1 mouse cellular context compared by ENCODE assay signal in genomic region chr6:115906455-115906854, GRCm38 (mm10).
TF ChIP-seq lines count a peak whose summit lies in the region.

No protein-coding gene starts in this region.

TF ChIP-seq in CH12.LX, 34 proteins besides CTCF, POLR2A, EP300 and RAD21:
- no peak for TF ChIP-seq CHD1 (IDR thresholded peaks at IDR 0.05; ENCODE audit: low read depth, low read length)
- no peak for TF ChIP-seq MEF2A (IDR thresholded peaks at IDR 0.05; ENCODE audit: borderline replicate concordance, low read depth, low read length)
- TF ChIP-seq ELF1 (IDR thresholded peaks at IDR 0.05; ENCODE audit: low read depth, low read length) = no peak
- no peak for TF ChIP-seq SMC3 (IDR thresholded peaks at IDR 0.05; ENCODE audit: low read depth, low read length)
- TF ChIP-seq BHLHE40 (IDR thresholded peaks at IDR 0.05; ENCODE audit: low read depth, low read length) = 0 out of 2 replicates have a peak, but pooled peaks have one; percentile 13
- no peak for TF ChIP-seq HCFC1 (IDR thresholded peaks at IDR 0.05; ENCODE audit: low read depth, low read length)
- TF ChIP-seq MAFK (IDR thresholded peaks at IDR 0.05; ENCODE audit: insufficient replicate concordance, low read length) = peak; percentile 54; the same call in 1 of the 2 replicates
- no peak for TF ChIP-seq ZC3H11A (IDR thresholded peaks at IDR 0.05; ENCODE audit: low read depth, low read length)
- TF ChIP-seq USF1 (IDR thresholded peaks at IDR 0.05; ENCODE audit: low read depth, low read length) = no peak
- TF ChIP-seq MAZ (IDR thresholded peaks at IDR 0.05; ENCODE audit: low read depth, low read length) = no peak
- TF ChIP-seq MYC (IDR thresholded peaks at IDR 0.05; ENCODE audit: low read depth, low read length) = 0 out of 2 replicates have a peak, but pooled peaks have one; percentile 37
- TF ChIP-seq MXI1 (IDR thresholded peaks at IDR 0.05; ENCODE audit: low read depth, low read length) = no peak
- no peak for TF ChIP-seq CHD2 (IDR thresholded peaks at IDR 0.05; ENCODE audit: low read length)
- no peak for TF ChIP-seq NELFE (IDR thresholded peaks at IDR 0.05; ENCODE audit: low read depth, low read length)
- no peak for TF ChIP-seq NRF1 (IDR thresholded peaks at IDR 0.05; ENCODE audit: low read depth, low read length)
- no peak for TF ChIP-seq TBP (conservative IDR thresholded peaks at IDR 0.05; ENCODE audit: low read depth, low read length)
- TF ChIP-seq PAX5 (IDR thresholded peaks at IDR 0.05; ENCODE audit: low read length) = no peak
- no peak for TF ChIP-seq ZKSCAN1 (IDR thresholded peaks at IDR 0.05; ENCODE audit: borderline replicate concordance, low read depth, low read length)
- TF ChIP-seq RCOR1 (conservative IDR thresholded peaks at IDR 0.05; ENCODE audit: low read depth, low read length) = no peak
- no peak for TF ChIP-seq ZNF384 (IDR thresholded peaks at IDR 0.05; ENCODE audit: low read depth, low read length)
- no peak for TF ChIP-seq E2F4 (IDR thresholded peaks at IDR 0.05; ENCODE audit: insufficient replicate concordance, low read depth, low read length)
- no peak for TF ChIP-seq ZMIZ1 (IDR thresholded peaks at IDR 0.05; ENCODE audit: low read depth, low read length)
- no peak for TF ChIP-seq JUN (IDR thresholded peaks at IDR 0.05; ENCODE audit: insufficient read depth, low read depth, low read length)
- no peak for TF ChIP-seq MAX (IDR thresholded peaks at IDR 0.05; ENCODE audit: low read length)
- TF ChIP-seq JUND (conservative IDR thresholded peaks at IDR 0.05; ENCODE audit: low read depth, low read length) = no peak
- TF ChIP-seq TCF12 (IDR thresholded peaks at IDR 0.05; ENCODE audit: low read depth, low read length) = 0 out of 2 replicates have a peak, but pooled peaks have one; percentile 17
- no peak for TF ChIP-seq UBTF (IDR thresholded peaks at IDR 0.05; ENCODE audit: low read depth, low read length)
- TF ChIP-seq POLR2AphosphoS2 (IDR thresholded peaks at IDR 0.05; ENCODE audit: low read depth, low read length) = no peak
- peak; percentile 44; the same call in 1 of the 2 replicates for TF ChIP-seq SIN3A (IDR thresholded peaks at IDR 0.05; ENCODE audit: low read length)
- TF ChIP-seq ETS1 (conservative IDR thresholded peaks at IDR 0.05; ENCODE audit: low read depth, low read length) = peak; percentile 65
- no peak for TF ChIP-seq GABPA (IDR thresholded peaks at IDR 0.05; ENCODE audit: insufficient replicate concordance, low read depth, low read length)
- TF ChIP-seq KAT2A (IDR thresholded peaks at IDR 0.05; ENCODE audit: insufficient replicate concordance, low read length) = no peak
- TF ChIP-seq USF2 (conservative IDR thresholded peaks at IDR 0.05; ENCODE audit: low read depth, low read length) = no peak
- no peak for TF ChIP-seq IRF4 (IDR thresholded peaks at IDR 0.05; ENCODE audit: low read depth, low read length)
